Mouse (Mus musculus): ENCODE results near the gene 1300017J02Rik. TPM values are rescaled to one million over a fixed set of nuclear protein-coding genes. Genes with fewer than 3 reads are reported as not detected.
"Not testable (repeated sequence)": the region's sequence is repeated elsewhere in the genome, so short reads cannot be mapped to it uniquely, and the experiment has no call there.

Gene 1300017J02Rik
- polyA plus RNA-seq (2015; fragmentation: Nextera tagmentation; extraction: Ambion mirVana) = 1.2 and 1.8 TPM in 2 replicates

DNA sequence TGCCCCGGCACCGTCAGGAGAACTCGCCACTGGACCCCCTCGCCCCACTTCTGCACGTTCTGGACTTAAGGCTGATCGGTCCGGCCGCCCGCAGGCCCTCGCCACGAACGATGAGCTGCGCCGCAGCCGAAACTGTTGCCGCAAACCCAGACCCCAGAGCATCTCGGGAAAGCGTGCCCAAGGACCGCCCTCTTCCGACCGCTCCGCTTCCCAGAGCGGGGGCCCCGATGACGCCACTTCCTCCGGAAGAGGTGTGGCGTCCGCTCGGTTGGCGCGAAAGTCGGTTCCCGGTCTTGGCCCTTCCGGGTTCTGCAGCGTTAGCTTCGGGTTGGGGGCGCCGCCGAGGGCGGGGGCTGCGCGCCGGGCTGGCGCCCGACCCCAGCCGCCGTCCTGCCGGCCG, at the start of gene 1300017J02Rik, which contains the start of gene Topbp1:
Gene 1300017J02Rik (minus strand): TSS at position 156 of the 400 bp plus-strand sequence.
Gene Topbp1 (plus strand): TSS at position 289 of the 400 bp plus-strand sequence.
- H3K27me3 ChIP-seq = no peaks in the 10 kb centered on the region
- H3K36me3 ChIP-seq (ENCODE audit: poor library complexity, severe bottlenecking) = peaks cover 27% of the 10 kb centered on the region
- under 1% methylated on average over 44 of the region's 49 CpGs for WGBS
- peak within 1 kb of the TSS; percentile 86 for H3K4me2 ChIP-seq
- H3K9me3 ChIP-seq (replicated peaks) = no peaks in the 10 kb centered on the region
- H3K4me3 ChIP-seq = peak within 1 kb of the TSS; percentile 79
- peak within 1 kb of the TSS; percentile 85 for H3K27ac ChIP-seq
- peak within 1 kb of the TSS; percentile 88 for H3K9ac ChIP-seq
- H3K4me1 ChIP-seq = peaks cover 23% of the 10 kb centered on the region
- ATAC-seq = peak; percentile 98

GRCm38 (mm10) chr9:103353500-103354260, 48.8 kb upstream of the 1300017J02Rik start:
- not testable (repeated sequence) for H3K9ac ChIP-seq; H3K4me2 ChIP-seq; H3K4me3 ChIP-seq; H3K27ac ChIP-seq; H3K9me3 ChIP-seq (replicated peaks); H3K4me1 ChIP-seq; ATAC-seq; H3K27me3 ChIP-seq
- peaks cover 68% of the 10 kb centered on the region for H3K36me3 ChIP-seq (ENCODE audit: poor library complexity, severe bottlenecking)
- WGBS = 82% methylated on average over 7 of the region's 7 CpGs

GRCm38 (mm10) chr9:103348791-103349190, 43.9 kb upstream of the 1300017J02Rik start:
- Histone ChIP-seq H3K4me2 (no peak overlapping the region), H3K36me3 (ENCODE audit: poor library complexity, severe bottlenecking) (peaks cover 79% of the 10 kb centered on the region), H3K27ac (no peak overlapping the region), H3K4me3 (no peak overlapping the region), H3K27me3 (no peaks in the 10 kb centered on the region), H3K9me3 (replicated peaks) (no peaks in the 10 kb centered on the region), H3K9ac (no peak overlapping the region), H3K4me1 (no peaks in the 10 kb centered on the region)
- ATAC-seq = no peak

GRCm38 (mm10) chr9:103347996-103348490, 43.2 kb upstream of the 1300017J02Rik start:
- Histone ChIP-seq H3K27me3 (no peaks in the 10 kb centered on the region), H3K9me3 (replicated peaks) (no peaks in the 10 kb centered on the region), H3K27ac (no peak overlapping the region), H3K4me3 (no peak overlapping the region), H3K9ac (no peak overlapping the region), H3K4me1 (no peaks in the 10 kb centered on the region), H3K36me3 (ENCODE audit: poor library complexity, severe bottlenecking) (peaks cover 84% of the 10 kb centered on the region), H3K4me2 (no peak overlapping the region)
- no peak for ATAC-seq
- 76% methylated on average over 1 of the region's 1 CpGs for WGBS

- Histone ChIP-seq H3K4me1 (no peaks in the 10 kb centered on the region), H3K36me3 (ENCODE audit: poor library complexity, severe bottlenecking) (peaks cover 86% of the 10 kb centered on the region), H3K9me3 (replicated peaks) (no peaks in the 10 kb centered on the region), H3K4me2 (no peak overlapping the region), H3K27me3 (no peaks in the 10 kb centered on the region), H3K27ac (no peak overlapping the region), H3K4me3 (no peak overlapping the region), H3K9ac (no peak overlapping the region)
- WGBS = 96% methylated on average over 4 of the region's 4 CpGs
- no peak for ATAC-seq
These were observed 42.2 kb upstream of the 1300017J02Rik start for GRCm38 (mm10) chr9:103347045-103347444.

GRCm38 (mm10) chr9:103336912-103337311, 32.0 kb upstream of the 1300017J02Rik start:
- peaks cover 86% of the 10 kb centered on the region for H3K36me3 ChIP-seq (ENCODE audit: poor library complexity, severe bottlenecking)
- H3K4me2 ChIP-seq = no peak overlapping the region
- ATAC-seq = no peak
- H3K27me3 ChIP-seq = no peaks in the 10 kb centered on the region
- no peak overlapping the region for H3K27ac ChIP-seq
- H3K4me3 ChIP-seq = no peak overlapping the region
- H3K4me1 ChIP-seq = no peaks in the 10 kb centered on the region
- no peaks in the 10 kb centered on the region for H3K9me3 ChIP-seq (replicated peaks)
- no peak overlapping the region for H3K9ac ChIP-seq

DNA sequence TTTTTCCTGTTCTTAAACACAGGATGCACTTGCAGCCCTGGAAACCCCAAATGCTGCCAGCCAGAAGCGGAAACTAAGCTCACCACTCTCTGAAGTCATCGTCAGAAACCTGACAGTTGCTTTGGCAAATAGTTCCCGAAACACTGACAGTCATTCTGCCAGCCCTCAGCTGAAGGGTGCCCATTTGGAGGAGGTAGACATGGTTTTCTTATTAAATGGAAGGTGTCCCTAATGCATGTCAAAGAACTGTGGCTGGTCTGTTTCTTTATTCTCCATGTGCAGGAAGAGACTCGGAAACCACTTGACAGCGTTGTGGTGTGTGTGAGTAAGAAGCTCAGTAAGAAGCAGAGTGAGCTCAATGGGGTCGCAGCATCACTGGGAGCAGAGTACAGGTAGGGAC, 27.8 kb upstream of the 1300017J02Rik start:
- Histone ChIP-seq H3K27ac (no peak overlapping the region), H3K4me3 (no peak overlapping the region), H3K9ac (no peak overlapping the region), H3K9me3 (replicated peaks) (no peaks in the 10 kb centered on the region), H3K4me1 (no peaks in the 10 kb centered on the region), H3K27me3 (no peaks in the 10 kb centered on the region), H3K4me2 (no peak overlapping the region), H3K36me3 (ENCODE audit: poor library complexity, severe bottlenecking) (peaks cover 87% of the 10 kb centered on the region)
- WGBS = 94% methylated on average over 6 of the region's 6 CpGs
- ATAC-seq = no peak

DNA sequence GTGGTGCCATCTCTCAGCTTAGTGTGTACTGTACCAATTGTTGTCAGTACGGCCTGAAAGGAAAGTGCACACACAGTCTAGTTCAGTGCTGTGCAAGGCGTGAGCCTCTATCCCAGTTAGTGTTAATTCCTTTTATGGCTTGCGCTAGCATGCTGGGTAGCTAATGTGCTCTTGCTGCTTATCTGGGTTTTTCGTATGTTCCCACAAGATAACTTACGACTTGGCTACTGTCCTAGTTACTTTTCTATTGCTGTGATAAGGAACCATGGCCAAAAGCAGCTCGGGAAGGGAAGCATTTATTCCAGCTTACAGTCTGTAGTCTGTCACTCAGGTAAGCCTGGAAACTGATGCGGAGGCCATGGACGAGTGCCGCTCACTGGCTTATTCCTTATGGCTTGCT, 21.6 kb upstream of the 1300017J02Rik start:
- Histone ChIP-seq H3K9ac (no peak overlapping the region), H3K4me2 (no peak overlapping the region), H3K27ac (no peak overlapping the region), H3K4me1 (no peaks in the 10 kb centered on the region), H3K4me3 (no peak overlapping the region), H3K9me3 (replicated peaks) (no peaks in the 10 kb centered on the region), H3K27me3 (no peaks in the 10 kb centered on the region), H3K36me3 (ENCODE audit: poor library complexity, severe bottlenecking) (peaks cover 89% of the 10 kb centered on the region)
- WGBS = 93% methylated on average over 9 of the region's 9 CpGs
- ATAC-seq = no peak

- no peaks in the 10 kb centered on the region for H3K4me1 ChIP-seq
- H3K9ac ChIP-seq = no peak overlapping the region
- peaks cover 93% of the 10 kb centered on the region for H3K36me3 ChIP-seq (ENCODE audit: poor library complexity, severe bottlenecking)
- 92% methylated on average over 1 of the region's 2 CpGs for WGBS
- no peak overlapping the region for H3K27ac ChIP-seq
- ATAC-seq = no peak
- no peaks in the 10 kb centered on the region for H3K27me3 ChIP-seq
- no peaks in the 10 kb centered on the region for H3K9me3 ChIP-seq (replicated peaks)
- H3K4me3 ChIP-seq = no peak overlapping the region
- no peak overlapping the region for H3K4me2 ChIP-seq
These were observed 19.8 kb upstream of the 1300017J02Rik start for GRCm38 (mm10) chr9:103324678-103325077.

DNA sequence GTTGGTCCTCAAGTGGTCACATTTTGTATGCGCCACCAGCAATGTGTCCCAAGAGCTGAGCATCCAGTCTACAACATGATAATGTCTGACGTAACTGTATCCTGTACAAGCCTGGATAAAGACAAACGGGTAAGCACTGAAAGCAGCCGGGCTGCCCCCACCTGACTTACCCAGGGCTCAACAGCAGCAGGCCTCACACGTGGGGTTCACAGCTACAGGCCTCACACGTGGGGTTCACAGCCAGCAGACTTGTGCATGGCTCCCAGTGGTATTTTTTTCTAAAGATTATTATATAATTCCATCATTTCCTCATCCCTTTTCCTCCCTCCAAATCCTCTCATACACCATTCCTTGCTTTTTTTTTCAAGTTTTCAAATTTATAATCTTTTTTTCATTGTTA, 5.0 kb upstream of the 1300017J02Rik start:
- Histone ChIP-seq H3K4me1 (peaks cover 23% of the 10 kb centered on the region), H3K27ac (no peak overlapping the region), H3K27me3 (no peaks in the 10 kb centered on the region), H3K36me3 (ENCODE audit: poor library complexity, severe bottlenecking) (peaks cover 68% of the 10 kb centered on the region), H3K4me2 (no peak overlapping the region), H3K9me3 (replicated peaks) (no peaks in the 10 kb centered on the region), H3K4me3 (no peak overlapping the region), H3K9ac (no peak overlapping the region)
- WGBS = 89% methylated on average over 6 of the region's 6 CpGs
- no peak for ATAC-seq

- under 1% methylated on average over 40 of the region's 40 CpGs for WGBS
- peaks cover 23% of the 10 kb centered on the region for H3K4me1 ChIP-seq
- H3K9ac ChIP-seq = peak overlapping the region; percentile 88
- H3K36me3 ChIP-seq (ENCODE audit: poor library complexity, severe bottlenecking) = peaks cover 30% of the 10 kb centered on the region
- peak; percentile 76 for ATAC-seq
- peak overlapping the region; percentile 86 for H3K4me2 ChIP-seq
- peak overlapping the region; percentile 79 for H3K4me3 ChIP-seq
- H3K27ac ChIP-seq = peak overlapping the region; percentile 85
- H3K27me3 ChIP-seq = no peaks in the 10 kb centered on the region
- no peaks in the 10 kb centered on the region for H3K9me3 ChIP-seq (replicated peaks)
These were observed 605 bp upstream of the 1300017J02Rik start for GRCm38 (mm10) chr9:103305332-103306041.

- no peak overlapping the region for H3K4me3 ChIP-seq
- H3K4me2 ChIP-seq = no peak overlapping the region
- H3K9ac ChIP-seq = no peak overlapping the region
- WGBS = 63% methylated on average over 3 of the region's 3 CpGs
- no peaks in the 10 kb centered on the region for H3K9me3 ChIP-seq (replicated peaks)
- no peak overlapping the region for H3K27ac ChIP-seq
- no peaks in the 10 kb centered on the region for H3K27me3 ChIP-seq
- ATAC-seq = 0 out of 2 replicates have a peak, but pooled peaks have one; percentile 9
- peaks cover 5% of the 10 kb centered on the region; the same call in 1 of the 2 replicates for H3K36me3 ChIP-seq (ENCODE audit: poor library complexity, severe bottlenecking)
- peaks cover 21% of the 10 kb centered on the region for H3K4me1 ChIP-seq
These were observed 2.2 kb downstream of the 1300017J02Rik start for GRCm38 (mm10) chr9:103302666-103303065.

Data from forebrain, embryonic 13.5 days (tissue).